Mouse (Mus musculus) kidney, embryonic 15.5 days (tissue): Measurements from ENCODE around the gene C6. TPM values are rescaled to one million over a fixed set of nuclear protein-coding genes. Genes with fewer than 3 reads are reported as not detected.

Experiments used
- ATAC-seq: fragments of 200-750 bp; cut with Nextera tagmentation; replicated peaks from 2 replicates; pipeline ENCODE4 v1.8.0; 2017; ENCODE audit warnings: moderate TSS enrichment; ENCODE audit not compliant: low FRiP score
- H3K27ac ChIP-seq: fragments of 300-500 bp; sonication (generic); 2 replicates; pipeline ENCODE4 v1.5.1; 2015; ENCODE audit warnings: mild to moderate bottlenecking, inconsistent platforms
- H3K27me3 ChIP-seq: fragments of 300-500 bp; sonication (generic); 2 replicates; pipeline ENCODE4 v1.6.1; 2015; ENCODE audit warnings: inconsistent platforms
- H3K36me3 ChIP-seq: fragments of 300-500 bp; sonication (generic); 2 replicates; pipeline ENCODE4 v1.6.1; 2015; ENCODE audit warnings: inconsistent platforms
- H3K4me1 ChIP-seq: fragments of 300-500 bp; sonication (generic); 2 replicates; pipeline ENCODE4 v1.6.1; 2015; ENCODE audit warnings: inconsistent platforms
- H3K4me2 ChIP-seq: fragments of 300-500 bp; sonication (generic); 2 replicates; pipeline ENCODE4 v1.6.1; 2015; ENCODE audit warnings: moderate library complexity, mild to moderate bottlenecking, inconsistent platforms
- H3K4me3 ChIP-seq: fragments of 300-500 bp; sonication (generic); replicated peaks from 2 replicates; pipeline ENCODE4 v1.5.1; 2015; ENCODE audit warnings: mild to moderate bottlenecking, inconsistent platforms
- H3K9ac ChIP-seq: fragments of 300-500 bp; sonication (generic); 2 replicates; pipeline ENCODE4 v1.6.1; 2015; ENCODE audit warnings: mild to moderate bottlenecking, inconsistent platforms
- H3K9me3 ChIP-seq: fragments of 300-500 bp; sonication (generic); replicated peaks from 2 replicates; pipeline ENCODE4 v1.6.1; 2016; ENCODE audit warnings: inconsistent platforms
- WGBS: fragments of 180-500 bp; shearing (Covaris S2); methylation state at CpG from one replicate; pipeline ENCODE4 v1.1.7; 2015; ENCODE audit warnings: mixed read lengths; 5-methylcytosine and 5-hydroxymethylcytosine counted together
- polyA plus RNA-seq: library from polyadenylated mRNA; unstranded; fragments of >200 nt; fragmentation: Nextera tagmentation; extraction: Ambion mirVana; gene quantifications from 2 replicates; pipeline ENCODE4 v1.2.1, GENCODE M21; 2015

The C6 gene
- polyA plus RNA-seq = 0.14 TPM in 1 of 2 replicates, not detected in the other

- Histone ChIP-seq H3K36me3 (no peaks in the 10 kb centered on the region), H3K27me3 (no peaks in the 10 kb centered on the region), H3K27ac (no peak within 1 kb of the TSS), H3K9me3 (no peaks in the 10 kb centered on the region), H3K4me3 (no peak within 1 kb of the TSS), H3K9ac (no peak within 1 kb of the TSS), H3K4me2 (no peak within 1 kb of the TSS), H3K4me1 (no peaks in the 10 kb centered on the region)
- 85% methylated on average over 9 of the region's 9 CpGs for WGBS
- ATAC-seq = no peak
Observed at GRCm38 (mm10) chr15:4726830-4727310, at the start of gene C6. C6 (plus strand) TSS chr15:4727175.

GRCm38 (mm10) chr15:4697604-4698003 lies 29.4 kb upstream of the C6 start:
- Histone ChIP-seq H3K4me2 (no peak overlapping the region), H3K9ac (no peak overlapping the region), H3K36me3 (no peaks in the 10 kb centered on the region), H3K27me3 (no peaks in the 10 kb centered on the region), H3K4me3 (no peak overlapping the region), H3K9me3 (peaks cover 9% of the 10 kb centered on the region; the same call in 1 of the 2 replicates), H3K4me1 (no peaks in the 10 kb centered on the region), H3K27ac (no peak overlapping the region)
- WGBS = 87% methylated on average over 4 of the region's 4 CpGs
- no peak for ATAC-seq

DNA sequence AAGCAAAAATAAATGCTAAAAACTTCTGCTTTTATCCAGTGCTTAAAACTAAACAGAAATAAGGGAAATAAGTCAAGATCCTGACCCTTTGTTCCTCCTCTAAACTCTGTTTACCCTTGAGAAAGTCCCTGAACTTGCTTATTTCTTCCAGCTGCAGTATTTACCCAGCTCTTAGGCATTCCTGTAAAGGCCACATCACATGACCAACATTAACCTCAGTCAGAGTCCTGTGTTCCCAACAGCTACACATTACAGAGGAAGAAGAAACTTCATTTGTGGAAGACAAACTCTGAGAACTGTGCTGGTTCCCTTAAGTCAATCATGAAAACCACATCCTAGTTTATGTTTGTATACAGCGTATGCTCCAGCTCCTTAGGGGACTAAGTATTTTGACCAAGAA lies 7.2 kb downstream of the C6 start:
- no peak overlapping the region for H3K4me2 ChIP-seq
- WGBS = 76% methylated on average over 1 of the region's 1 CpGs
- H3K36me3 ChIP-seq = no peaks in the 10 kb centered on the region
- no peak for ATAC-seq
- H3K9ac ChIP-seq = no peak overlapping the region
- H3K27ac ChIP-seq = peak overlapping the region; percentile 74
- no peaks in the 10 kb centered on the region for H3K4me1 ChIP-seq
- H3K9me3 ChIP-seq = no peaks in the 10 kb centered on the region
- no peaks in the 10 kb centered on the region for H3K27me3 ChIP-seq
- H3K4me3 ChIP-seq = no peak overlapping the region

- Histone ChIP-seq H3K4me3 (no peak overlapping the region), H3K36me3 (no peaks in the 10 kb centered on the region), H3K9me3 (no peaks in the 10 kb centered on the region), H3K9ac (no peak overlapping the region), H3K4me2 (no peak overlapping the region), H3K27me3 (no peaks in the 10 kb centered on the region), H3K27ac (peak overlapping the region; percentile 74), H3K4me1 (no peaks in the 10 kb centered on the region)
- 46% methylated on average over 2 of the region's 2 CpGs for WGBS
- ATAC-seq = peak; percentile 89
Observed at GRCm38 (mm10) chr15:4734996-4735609, 8.1 kb downstream of the C6 start.

DNA sequence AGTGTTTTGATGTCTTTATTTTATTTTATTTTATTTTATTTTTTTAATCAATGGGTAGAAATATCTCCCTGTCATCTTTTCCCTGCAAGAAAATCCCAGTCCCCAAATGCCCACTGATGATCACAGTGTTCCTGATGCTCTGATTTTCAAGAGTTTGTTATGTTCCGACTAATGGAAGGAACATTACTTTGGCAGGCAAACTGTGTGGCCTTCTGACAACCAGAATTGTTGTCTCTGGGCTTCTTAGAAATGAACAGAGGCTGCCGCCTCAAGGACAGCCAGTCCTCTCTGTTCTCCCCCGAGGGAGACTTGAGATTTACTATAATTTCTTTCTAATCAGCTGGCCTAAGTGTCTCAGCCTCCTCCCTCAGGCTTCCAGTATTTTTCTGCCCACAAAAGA lies 20.7 kb downstream of the C6 start:
- Histone ChIP-seq H3K4me2 (no peak overlapping the region), H3K36me3 (no peaks in the 10 kb centered on the region), H3K4me3 (no peak overlapping the region), H3K27ac (no peak overlapping the region), H3K27me3 (no peaks in the 10 kb centered on the region), H3K9me3 (no peaks in the 10 kb centered on the region), H3K4me1 (no peaks in the 10 kb centered on the region), H3K9ac (no peak overlapping the region)
- ATAC-seq = no peak
- 87% methylated on average over 3 of the region's 3 CpGs for WGBS

DNA sequence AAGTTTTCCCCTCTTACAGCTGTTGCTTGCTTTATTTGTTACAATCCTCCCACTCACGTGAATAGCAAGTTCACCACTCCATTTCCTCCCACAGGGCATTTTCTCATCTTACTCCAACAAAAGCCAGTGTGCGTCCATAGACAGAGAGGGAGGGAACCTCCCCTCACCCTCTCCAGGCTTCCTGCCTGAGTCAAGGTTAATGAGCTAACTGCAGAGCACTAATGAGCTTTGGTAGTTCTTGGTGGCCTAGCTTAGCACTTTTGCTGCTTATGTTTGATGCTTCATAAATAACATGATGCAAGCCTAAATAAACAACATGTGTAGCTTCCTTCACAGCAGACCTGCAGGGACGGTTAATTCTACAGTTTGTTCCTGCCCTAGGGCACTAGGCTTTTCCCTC lies 63.4 kb downstream of the C6 start:
- ATAC-seq = peak; percentile 81
- no peak overlapping the region for H3K4me2 ChIP-seq
- H3K9ac ChIP-seq = no peak overlapping the region
- 20% methylated on average over 3 of the region's 3 CpGs for WGBS
- H3K4me1 ChIP-seq = peaks cover 5% of the 10 kb centered on the region; the same call in 1 of the 2 replicates
- no peaks in the 10 kb centered on the region for H3K9me3 ChIP-seq
- H3K4me3 ChIP-seq = no peak overlapping the region
- H3K27me3 ChIP-seq = no peaks in the 10 kb centered on the region
- no peak overlapping the region for H3K27ac ChIP-seq
- no peaks in the 10 kb centered on the region for H3K36me3 ChIP-seq

DNA sequence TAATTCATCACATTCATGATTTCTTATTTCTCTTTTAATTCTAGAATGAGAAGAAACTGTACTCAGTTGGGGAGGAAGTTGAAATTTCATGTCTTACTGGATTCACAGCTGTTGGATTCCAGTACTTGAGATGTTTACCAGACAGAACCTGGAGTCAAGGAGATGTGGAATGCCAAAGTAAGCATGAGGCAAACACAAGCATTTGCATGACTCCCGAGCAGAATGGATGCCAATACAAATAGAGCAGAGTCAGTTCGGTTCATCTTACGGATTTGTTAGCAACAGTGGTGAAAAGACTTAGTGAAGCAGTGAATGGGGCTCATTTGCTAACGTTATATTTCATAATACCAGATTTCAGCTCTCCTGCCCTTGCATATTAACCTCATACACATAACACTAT lies 69.9 kb downstream of the C6 start:
- no peak for ATAC-seq
- no peaks in the 10 kb centered on the region for H3K4me1 ChIP-seq
- no peaks in the 10 kb centered on the region for H3K27me3 ChIP-seq
- no peak overlapping the region for H3K4me3 ChIP-seq
- no peak overlapping the region for H3K4me2 ChIP-seq
- H3K36me3 ChIP-seq = no peaks in the 10 kb centered on the region
- no peaks in the 10 kb centered on the region for H3K9me3 ChIP-seq
- H3K9ac ChIP-seq = no peak overlapping the region
- no peak overlapping the region for H3K27ac ChIP-seq
- 54% methylated on average over 4 of the region's 4 CpGs for WGBS

DNA sequence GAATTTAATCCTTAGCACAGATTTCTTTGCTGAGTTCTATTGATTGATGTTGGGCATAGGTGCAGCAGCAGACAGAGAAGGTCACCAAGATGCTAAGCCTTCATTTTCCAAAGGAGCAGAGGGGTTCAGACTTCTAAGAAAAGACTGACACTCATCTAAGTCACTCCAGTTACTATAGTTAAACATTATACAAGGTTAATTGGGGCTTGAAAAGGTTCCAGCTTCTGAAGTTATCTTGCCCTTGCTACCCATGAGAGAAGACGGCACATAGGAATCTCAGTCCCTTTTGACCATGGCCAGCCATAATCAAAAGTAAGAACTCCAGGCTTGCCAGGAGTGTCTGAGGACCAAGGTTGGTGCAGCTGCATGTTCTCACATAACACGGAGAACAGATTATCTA lies 77.3 kb downstream of the C6 start:
- Histone ChIP-seq H3K9me3 (0 out of 2 replicates have a peak, but pooled peaks cover 3% of the 10 kb centered on the region), H3K4me2 (no peak overlapping the region), H3K4me1 (no peaks in the 10 kb centered on the region), H3K9ac (no peak overlapping the region), H3K4me3 (no peak overlapping the region), H3K27me3 (no peaks in the 10 kb centered on the region), H3K36me3 (no peaks in the 10 kb centered on the region), H3K27ac (no peak overlapping the region)
- ATAC-seq = 0 out of 2 replicates have a peak, but pooled peaks have one; percentile 15
- 70% methylated on average over 2 of the region's 2 CpGs for WGBS

DNA sequence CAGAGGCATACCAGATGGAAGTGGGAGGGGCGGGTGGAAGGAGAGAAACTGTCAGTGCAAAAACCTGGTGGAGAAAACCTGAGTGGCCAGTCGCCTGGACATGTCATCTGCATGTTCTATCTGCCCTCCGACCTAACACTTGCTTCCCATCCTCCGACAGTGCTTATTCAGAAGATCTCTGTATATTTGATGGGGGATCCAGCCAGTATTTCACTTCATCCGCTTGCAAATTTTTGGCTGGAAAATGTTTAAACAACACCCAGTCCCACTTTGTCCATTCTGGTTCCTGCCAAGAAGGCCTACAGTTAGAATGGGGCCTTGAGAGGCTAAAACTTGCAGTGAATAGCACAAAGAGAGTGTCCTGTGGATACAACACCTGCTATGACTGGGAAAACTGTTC lies 81.2 kb downstream of the C6 start:
- H3K9me3 ChIP-seq = 0 out of 2 replicates have a peak, but pooled peaks cover 3% of the 10 kb centered on the region
- WGBS = 77% methylated on average over 5 of the region's 5 CpGs

DNA sequence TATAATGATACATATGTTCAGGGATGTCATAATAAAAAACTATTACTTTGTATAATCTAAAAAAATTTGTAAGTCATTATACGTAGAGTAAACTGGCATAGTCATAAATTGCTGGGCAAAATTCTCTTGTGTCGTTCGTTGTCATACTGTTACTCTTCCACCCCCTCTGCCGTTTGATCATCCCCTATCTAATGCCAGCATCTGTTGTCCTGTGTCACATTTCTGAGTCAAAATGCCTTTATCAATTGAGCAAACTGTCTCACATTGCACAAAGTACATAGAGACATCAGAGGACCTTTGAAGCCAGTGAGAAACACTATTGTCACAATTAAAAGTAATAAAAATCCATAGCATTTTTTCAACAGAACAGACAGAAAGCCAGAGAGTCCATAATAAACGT lies 88.0 kb downstream of the C6 start:
- H3K4me1 ChIP-seq = no peaks in the 10 kb centered on the region
- H3K9ac ChIP-seq = no peak overlapping the region
- H3K9me3 ChIP-seq = no peaks in the 10 kb centered on the region; the same call in 1 of the 2 replicates
- H3K27me3 ChIP-seq = no peaks in the 10 kb centered on the region
- ATAC-seq = no peak
- 86% methylated on average over 5 of the region's 5 CpGs for WGBS
- H3K4me3 ChIP-seq = no peak overlapping the region
- H3K27ac ChIP-seq = no peak overlapping the region
- no peaks in the 10 kb centered on the region for H3K36me3 ChIP-seq
- no peak overlapping the region for H3K4me2 ChIP-seq

More for the DNA sequence above, 81.2 kb downstream of the C6 start:
- Histone ChIP-seq H3K36me3 (no peaks in the 10 kb centered on the region), H3K27me3 (no peaks in the 10 kb centered on the region), H3K4me3 (no peak overlapping the region), H3K4me1 (no peaks in the 10 kb centered on the region), H3K4me2 (no peak overlapping the region), H3K9ac (no peak overlapping the region), H3K27ac (no peak overlapping the region)
- ATAC-seq = no peak

DNA sequence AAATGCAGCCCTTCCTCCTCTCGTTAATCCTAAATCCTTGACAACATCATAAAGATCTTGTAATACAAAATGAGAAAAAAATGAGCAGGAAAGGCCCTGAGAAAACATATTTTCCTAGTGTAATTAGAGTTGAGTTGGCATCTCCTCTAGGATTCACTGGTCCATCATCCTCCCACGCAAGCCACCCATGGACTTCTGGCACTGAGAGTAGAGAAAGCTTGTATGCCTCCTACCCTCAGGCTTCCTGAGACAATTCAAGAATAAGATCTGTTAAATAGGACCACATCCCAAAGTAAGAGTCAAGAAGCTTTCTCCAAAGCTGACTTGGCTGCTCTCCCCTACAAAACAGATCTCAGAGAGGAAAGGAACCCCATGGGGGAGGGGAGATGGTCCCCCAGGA lies 88.7 kb downstream of the C6 start:
- WGBS = 91% methylated on average over 2 of the region's 2 CpGs
- ATAC-seq = no peak
- Histone ChIP-seq H3K27ac (no peak overlapping the region), H3K9ac (no peak overlapping the region), H3K27me3 (no peaks in the 10 kb centered on the region), H3K4me1 (no peaks in the 10 kb centered on the region), H3K9me3 (no peaks in the 10 kb centered on the region; the same call in 1 of the 2 replicates), H3K36me3 (no peaks in the 10 kb centered on the region), H3K4me3 (no peak overlapping the region), H3K4me2 (no peak overlapping the region)

DNA sequence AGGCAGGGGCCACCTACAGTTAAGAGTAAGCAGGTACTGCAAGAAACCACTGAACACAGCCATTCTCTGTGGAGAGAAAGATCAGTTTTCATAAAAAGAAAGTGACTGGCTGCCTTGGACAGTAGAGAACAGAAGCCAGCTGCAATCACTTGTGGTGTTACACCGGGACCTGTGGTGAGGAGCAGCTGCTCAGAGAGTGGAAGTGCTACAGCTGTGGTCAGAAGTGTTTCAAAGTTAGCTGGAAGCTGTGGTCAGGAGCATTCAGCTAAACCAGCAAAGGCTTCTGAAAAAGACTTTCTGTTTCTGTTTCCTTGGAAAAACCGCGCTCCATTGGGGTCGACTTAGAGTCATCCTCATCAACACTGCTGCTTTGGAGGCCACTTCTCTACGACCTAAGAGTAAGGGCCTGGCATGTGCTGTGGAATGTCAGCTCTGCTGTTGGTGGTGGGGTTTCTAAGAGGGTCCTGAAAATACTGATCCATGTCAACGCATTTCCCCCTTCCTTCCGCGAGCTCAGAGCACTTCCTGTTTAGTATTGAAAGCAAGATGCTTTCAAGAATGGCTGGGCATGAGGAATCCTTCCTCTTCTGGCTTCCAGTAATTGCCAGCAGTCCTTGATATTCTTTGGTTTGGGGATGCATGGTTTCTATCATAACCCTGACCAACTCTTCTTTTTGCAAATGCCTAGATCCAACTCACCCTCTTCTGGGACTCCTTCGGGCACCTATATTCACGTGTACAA lies 89.9 kb downstream of the C6 start:
- WGBS = 83% methylated on average over 10 of the region's 10 CpGs
- H3K36me3 ChIP-seq = no peaks in the 10 kb centered on the region
- no peaks in the 10 kb centered on the region for H3K4me1 ChIP-seq
- no peak overlapping the region for H3K9ac ChIP-seq
- no peaks in the 10 kb centered on the region for H3K27me3 ChIP-seq
- H3K4me3 ChIP-seq = no peak overlapping the region
- no peaks in the 10 kb centered on the region; the same call in 1 of the 2 replicates for H3K9me3 ChIP-seq
- no peak overlapping the region for H3K4me2 ChIP-seq
- H3K27ac ChIP-seq = no peak overlapping the region
- no peak for ATAC-seq
